Mouse (Mus musculus) adrenal gland, postnatal 0 days (tissue): ENCODE measurements around the gene Vmn1r160. TPM values are rescaled to one million over a fixed set of nuclear protein-coding genes. Genes with fewer than 3 reads are reported as not detected.

Source experiments
- polyA plus RNA-seq: library from polyadenylated mRNA; unstranded; fragments of >200 nt; fragmentation: Nextera tagmentation; extraction: Ambion mirVana; gene quantifications from 2 replicates; pipeline ENCODE4 v1.2.1, GENCODE M21; 2015

Gene Vmn1r160
- polyA plus RNA-seq, result not detected in 2 replicates

DNA sequence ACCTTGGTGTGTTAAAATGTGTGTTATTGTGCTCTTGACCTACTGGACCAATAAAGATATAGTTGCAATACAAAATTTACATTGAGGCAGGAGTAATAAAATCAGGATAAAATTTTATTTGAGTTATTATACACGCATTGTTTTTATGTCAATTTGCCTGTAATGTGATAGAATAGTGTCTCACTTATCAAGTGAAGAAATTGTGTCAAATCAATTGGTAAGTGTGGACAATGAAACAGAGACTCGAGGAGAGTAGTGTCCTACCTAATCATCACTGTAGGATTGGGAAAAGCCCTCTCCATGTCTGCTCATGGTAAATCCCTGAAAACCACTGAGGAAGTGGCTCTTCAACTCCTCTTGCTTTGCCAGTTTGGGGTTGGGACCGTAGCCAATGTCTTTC is at the start of gene Vmn1r160:
Gene Vmn1r160 (plus strand): TSS at position 301 of the 400 bp plus-strand sequence.

GRCm38 (mm10) chr7:22843505-22843904 is 27.5 kb upstream of the Vmn1r160 start, which contains the start of gene Vmn1r159:
TSS of gene Vmn1r159 (minus strand) at chr7:22843605.

Other genes starting within 250 kb of the Vmn1r160 start
- not detected in 2 replicates for gene Vmn1r155, start 213.2 kb upstream of the Vmn1r160 start, polyA plus RNA-seq
- not detected in 2 replicates for gene Gm8693, start 178.9 kb upstream of the Vmn1r160 start, polyA plus RNA-seq
- gene Gm4567, start 151.5 kb upstream of the Vmn1r160 start, polyA plus RNA-seq, result not detected in 2 replicates
- gene Vmn1r157, start 109.5 kb upstream of the Vmn1r160 start, polyA plus RNA-seq, result not detected in 2 replicates
- not detected in 2 replicates for gene Vmn1r158, start 80.4 kb upstream of the Vmn1r160 start, polyA plus RNA-seq
- gene Vmn1r159, start 27.6 kb upstream of the Vmn1r160 start, polyA plus RNA-seq, result not detected in 2 replicates
- not detected in 2 replicates for gene Gm4214, start 113.4 kb downstream of the Vmn1r160 start, polyA plus RNA-seq
- not detected in 2 replicates for gene Gm4216, start 148.7 kb downstream of the Vmn1r160 start, polyA plus RNA-seq
- gene Vmn1r163, start 184.3 kb downstream of the Vmn1r160 start, polyA plus RNA-seq, result not detected in 2 replicates
- not detected in 2 replicates for gene Gm8720, start 196.2 kb downstream of the Vmn1r160 start, polyA plus RNA-seq